Mouse (Mus musculus): ENCODE measurements around the gene Gbp2b. TPM values are rescaled to one million over a fixed set of nuclear protein-coding genes. Genes with fewer than 3 reads are reported as not detected.
"Not testable (repeated sequence)": the region's sequence is repeated elsewhere in the genome, so short reads cannot be mapped to it uniquely, and the experiment has no call there.

Gbp2b gene
- polyA plus RNA-seq (2012; ENCODE audit: insufficient read depth, insufficient read length, missing spikeins) = not detected in 2 replicates

GRCm38 (mm10) chr3:142594547-142594946 lies at the start of gene Gbp2b:
Gbp2b (plus strand) TSS chr3:142594847.
- Histone ChIP-seq H3K4me3 (ENCODE audit: insufficient read depth, low read depth, low read length) (no peak within 1 kb of the TSS), H3K4me1 (ENCODE audit: control insufficient read depth, insufficient read depth, insufficient read length, low read length) (no peaks in the 10 kb centered on the region)

GRCm38 (mm10) chr3:142546690-142547089 lies 48.0 kb upstream of the Gbp2b start:
- H3K4me3 ChIP-seq (ENCODE audit: insufficient read depth, low read depth, low read length) = no peak overlapping the region
- H3K27ac ChIP-seq (replicated peaks; ENCODE audit: low read depth, low read length) = no peak overlapping the region
- 0 out of 2 replicates have a peak, but pooled peaks cover 3% of the 10 kb centered on the region for H3K4me1 ChIP-seq (ENCODE audit: control insufficient read depth, insufficient read depth, insufficient read length, low read length)

More at GRCm38 (mm10) chr3:142594547-142594946, at the start of gene Gbp2b:
- H3K27ac ChIP-seq (replicated peaks; ENCODE audit: low read depth, low read length) = no peak within 1 kb of the TSS

GRCm38 (mm10) chr3:142550052-142550676 lies 44.5 kb upstream of the Gbp2b start:
- H3K4me1 ChIP-seq (ENCODE audit: control insufficient read depth, insufficient read depth, insufficient read length, low read length) = 0 out of 2 replicates have a peak, but pooled peaks cover 3% of the 10 kb centered on the region
- H3K27ac ChIP-seq (replicated peaks; ENCODE audit: low read depth, low read length) = no peak overlapping the region
- no peak overlapping the region for H3K4me3 ChIP-seq (ENCODE audit: insufficient read depth, low read depth, low read length)

GRCm38 (mm10) chr3:142554601-142555000 lies 40.0 kb upstream of the Gbp2b start:
- no peak overlapping the region for H3K4me3 ChIP-seq (ENCODE audit: insufficient read depth, low read depth, low read length)
- no peaks in the 10 kb centered on the region for H3K4me1 ChIP-seq (ENCODE audit: control insufficient read depth, insufficient read depth, insufficient read length, low read length)
- no peak overlapping the region for H3K27ac ChIP-seq (replicated peaks; ENCODE audit: low read depth, low read length)

- no peaks in the 10 kb centered on the region for H3K4me1 ChIP-seq (ENCODE audit: control insufficient read depth, insufficient read depth, insufficient read length, low read length)
- H3K4me3 ChIP-seq (ENCODE audit: insufficient read depth, low read depth, low read length) = no peak overlapping the region
- H3K27ac ChIP-seq (replicated peaks; ENCODE audit: low read depth, low read length) = no peak overlapping the region
Measured at GRCm38 (mm10) chr3:142555623-142556022, 39.0 kb upstream of the Gbp2b start.

- Histone ChIP-seq H3K27ac (replicated peaks; ENCODE audit: low read depth, low read length) (peak within 1 kb of the TSS; percentile 58), H3K4me1 (ENCODE audit: control insufficient read depth, insufficient read depth, insufficient read length, low read length) (peaks cover 4% of the 10 kb centered on the region; the same call in 1 of the 2 replicates), H3K4me3 (ENCODE audit: insufficient read depth, low read depth, low read length) (peak within 1 kb of the TSS; percentile 64)
Measured at GRCm38 (mm10) chr3:142559632-142560228, 34.9 kb upstream of the Gbp2b start, which contains the start of gene Gbp3. Gbp3 (plus strand) TSS chr3:142560026.

GRCm38 (mm10) chr3:142560296-142560948 lies 34.2 kb upstream of the Gbp2b start:
- H3K4me1 ChIP-seq (ENCODE audit: control insufficient read depth, insufficient read depth, insufficient read length, low read length) = peaks cover 4% of the 10 kb centered on the region; the same call in 1 of the 2 replicates
- peak overlapping the region; percentile 58 for H3K27ac ChIP-seq (replicated peaks; ENCODE audit: low read depth, low read length)

GRCm38 (mm10) chr3:142561045-142561646 lies 33.5 kb upstream of the Gbp2b start:
- Histone ChIP-seq H3K27ac (replicated peaks; ENCODE audit: low read depth, low read length) (no peak overlapping the region), H3K4me3 (ENCODE audit: insufficient read depth, low read depth, low read length) (peak overlapping the region; percentile 64), H3K4me1 (ENCODE audit: control insufficient read depth, insufficient read depth, insufficient read length, low read length) (peaks cover 4% of the 10 kb centered on the region; the same call in 1 of the 2 replicates)

More at GRCm38 (mm10) chr3:142560296-142560948, 34.2 kb upstream of the Gbp2b start:
- peak overlapping the region; percentile 64 for H3K4me3 ChIP-seq (ENCODE audit: insufficient read depth, low read depth, low read length)

- no peak overlapping the region for H3K27ac ChIP-seq (replicated peaks; ENCODE audit: low read depth, low read length)
- H3K4me3 ChIP-seq (ENCODE audit: insufficient read depth, low read depth, low read length) = peak overlapping the region; percentile 64
- peaks cover 4% of the 10 kb centered on the region; the same call in 1 of the 2 replicates for H3K4me1 ChIP-seq (ENCODE audit: control insufficient read depth, insufficient read depth, insufficient read length, low read length)
Measured at GRCm38 (mm10) chr3:142561666-142562065, 33.0 kb upstream of the Gbp2b start.

- not testable (repeated sequence) for H3K4me1 ChIP-seq (ENCODE audit: control insufficient read depth, insufficient read depth, insufficient read length, low read length); H3K4me3 ChIP-seq (ENCODE audit: insufficient read depth, low read depth, low read length); H3K27ac ChIP-seq (replicated peaks; ENCODE audit: low read depth, low read length)
Measured at GRCm38 (mm10) chr3:142567490-142567889, 27.2 kb upstream of the Gbp2b start.

- Histone ChIP-seq H3K27ac (replicated peaks; ENCODE audit: low read depth, low read length) (no peak overlapping the region), H3K4me3 (ENCODE audit: insufficient read depth, low read depth, low read length) (no peak overlapping the region), H3K4me1 (ENCODE audit: control insufficient read depth, insufficient read depth, insufficient read length, low read length) (no peaks in the 10 kb centered on the region; the same call in 1 of the 2 replicates)
Measured at GRCm38 (mm10) chr3:142570738-142571137, 23.9 kb upstream of the Gbp2b start.

- no peak overlapping the region for H3K4me3 ChIP-seq (ENCODE audit: insufficient read depth, low read depth, low read length)
- no peak overlapping the region for H3K27ac ChIP-seq (replicated peaks; ENCODE audit: low read depth, low read length)
- no peaks in the 10 kb centered on the region for H3K4me1 ChIP-seq (ENCODE audit: control insufficient read depth, insufficient read depth, insufficient read length, low read length)
Measured at GRCm38 (mm10) chr3:142577108-142577507, 17.5 kb upstream of the Gbp2b start.

GRCm38 (mm10) chr3:142578342-142578741 lies 16.3 kb upstream of the Gbp2b start:
- Histone ChIP-seq H3K4me3 (ENCODE audit: insufficient read depth, low read depth, low read length) (no peak overlapping the region), H3K27ac (replicated peaks; ENCODE audit: low read depth, low read length) (no peak overlapping the region), H3K4me1 (ENCODE audit: control insufficient read depth, insufficient read depth, insufficient read length, low read length) (no peaks in the 10 kb centered on the region)

- peaks cover 3% of the 10 kb centered on the region; the same call in 1 of the 2 replicates for H3K4me1 ChIP-seq (ENCODE audit: control insufficient read depth, insufficient read depth, insufficient read length, low read length)
- H3K4me3 ChIP-seq (ENCODE audit: insufficient read depth, low read depth, low read length) = no peak overlapping the region
- H3K27ac ChIP-seq (replicated peaks; ENCODE audit: low read depth, low read length) = no peak overlapping the region
Measured at GRCm38 (mm10) chr3:142583067-142583466, 11.6 kb upstream of the Gbp2b start.

GRCm38 (mm10) chr3:142587386-142587785 lies 7.3 kb upstream of the Gbp2b start:
- peaks cover 5% of the 10 kb centered on the region; the same call in 1 of the 2 replicates for H3K4me1 ChIP-seq (ENCODE audit: control insufficient read depth, insufficient read depth, insufficient read length, low read length)
- H3K4me3 ChIP-seq (ENCODE audit: insufficient read depth, low read depth, low read length) = no peak overlapping the region
- no peak overlapping the region for H3K27ac ChIP-seq (replicated peaks; ENCODE audit: low read depth, low read length)
